Mouse (Mus musculus): Measurements from ENCODE around the gene Col2a1. TPM values are rescaled to one million over a fixed set of nuclear protein-coding genes. Genes with fewer than 3 reads are reported as not detected.

The Col2a1 gene
- polyA plus RNA-seq, 1 experiment = not detected

GRCm38 (mm10) chr15:97938580-97938979 is 65.9 kb downstream of the Col2a1 start:
- Histone ChIP-seq H3K4me1 (ENCODE audit: control insufficient read depth, insufficient read depth, low read length) (no peaks in the 10 kb centered on the region), H3K4me3 (replicated peaks; ENCODE audit: control insufficient read depth, low read depth, low read length) (no peak overlapping the region), H3K27ac (ENCODE audit: control insufficient read depth, insufficient read depth, low read depth, low read length, poor library complexity) (no peak overlapping the region)
- 75% methylated on average over 6 of the region's 6 CpGs for WGBS
- TF ChIP-seq POLR2A (IDR thresholded peaks at IDR 0.05; ENCODE audit: borderline replicate concordance, control insufficient read depth, low read depth, low read length) (no peak), CTCF (IDR thresholded peaks at IDR 0.05; ENCODE audit: control insufficient read depth, insufficient read depth, low read length) (no peak)

GRCm38 (mm10) chr15:97932441-97932840 is 72.1 kb downstream of the Col2a1 start:
- no peaks in the 10 kb centered on the region; the same call in 1 of the 2 replicates for H3K4me1 ChIP-seq (ENCODE audit: control insufficient read depth, insufficient read depth, low read length)
- no peak overlapping the region for H3K4me3 ChIP-seq (replicated peaks; ENCODE audit: control insufficient read depth, low read depth, low read length)
- H3K27ac ChIP-seq (ENCODE audit: control insufficient read depth, insufficient read depth, low read depth, low read length, poor library complexity) = no peak overlapping the region
- TF ChIP-seq POLR2A (IDR thresholded peaks at IDR 0.05; ENCODE audit: borderline replicate concordance, control insufficient read depth, low read depth, low read length) (no peak), CTCF (IDR thresholded peaks at IDR 0.05; ENCODE audit: control insufficient read depth, insufficient read depth, low read length) (no peak)
- 82% methylated on average over 12 of the region's 12 CpGs for WGBS

GRCm38 (mm10) chr15:97929259-97929824 is 75.2 kb downstream of the Col2a1 start:
- Histone ChIP-seq H3K27ac (ENCODE audit: control insufficient read depth, insufficient read depth, low read depth, low read length, poor library complexity) (no peak overlapping the region), H3K4me3 (replicated peaks; ENCODE audit: control insufficient read depth, low read depth, low read length) (no peak overlapping the region), H3K4me1 (ENCODE audit: control insufficient read depth, insufficient read depth, low read length) (no peaks in the 10 kb centered on the region; the same call in 1 of the 2 replicates)
- TF ChIP-seq CTCF (IDR thresholded peaks at IDR 0.05; ENCODE audit: control insufficient read depth, insufficient read depth, low read length) (no peak), POLR2A (IDR thresholded peaks at IDR 0.05; ENCODE audit: borderline replicate concordance, control insufficient read depth, low read depth, low read length) (no peak)
- WGBS = 59% methylated on average over 13 of the region's 13 CpGs

- Histone ChIP-seq H3K4me1 (ENCODE audit: control insufficient read depth, insufficient read depth, low read length) (no peaks in the 10 kb centered on the region; the same call in 1 of the 2 replicates), H3K27ac (ENCODE audit: control insufficient read depth, insufficient read depth, low read depth, low read length, poor library complexity) (no peak overlapping the region), H3K4me3 (replicated peaks; ENCODE audit: control insufficient read depth, low read depth, low read length) (no peak overlapping the region)
- TF ChIP-seq CTCF (IDR thresholded peaks at IDR 0.05; ENCODE audit: control insufficient read depth, insufficient read depth, low read length) (no peak), POLR2A (IDR thresholded peaks at IDR 0.05; ENCODE audit: borderline replicate concordance, control insufficient read depth, low read depth, low read length) (no peak)
- WGBS = 25% methylated on average over 6 of the region's 6 CpGs
Measured at GRCm38 (mm10) chr15:97927821-97928220, 76.7 kb downstream of the Col2a1 start.

- WGBS = 71% methylated on average over 4 of the region's 4 CpGs
- no peaks in the 10 kb centered on the region; the same call in 1 of the 2 replicates for H3K4me1 ChIP-seq (ENCODE audit: control insufficient read depth, insufficient read depth, low read length)
- no peak overlapping the region for H3K27ac ChIP-seq (ENCODE audit: control insufficient read depth, insufficient read depth, low read depth, low read length, poor library complexity)
- TF ChIP-seq CTCF (IDR thresholded peaks at IDR 0.05; ENCODE audit: control insufficient read depth, insufficient read depth, low read length) (no peak), POLR2A (IDR thresholded peaks at IDR 0.05; ENCODE audit: borderline replicate concordance, control insufficient read depth, low read depth, low read length) (no peak)
- no peak overlapping the region for H3K4me3 ChIP-seq (replicated peaks; ENCODE audit: control insufficient read depth, low read depth, low read length)
Measured at GRCm38 (mm10) chr15:97927018-97927417, 77.5 kb downstream of the Col2a1 start.

Other genes starting within 250 kb of the Col2a1 start
- 15.3 and 17.0 TPM in 2 replicates for gene Rapgef3, start 236.7 kb downstream of the Col2a1 start, polyA plus RNA-seq (2011; ENCODE audit: insufficient read depth, insufficient read length, low replicate concordance, missing spikeins)
- 62.3 and 67.5 TPM in 2 replicates for gene Slc48a1, start 226.2 kb downstream of the Col2a1 start, polyA plus RNA-seq (2011; ENCODE audit: insufficient read depth, insufficient read length, low replicate concordance, missing spikeins)
- 34.1 and 37.8 TPM in 2 replicates for gene Hdac7, start 160.2 kb downstream of the Col2a1 start, polyA plus RNA-seq (2011; ENCODE audit: insufficient read depth, insufficient read length, low replicate concordance, missing spikeins)
- 0.88 and 1.5 TPM in 2 replicates for gene Vdr, start 94.1 kb downstream of the Col2a1 start, polyA plus RNA-seq (2011; ENCODE audit: insufficient read depth, insufficient read length, low replicate concordance, missing spikeins)
- gene Tmem106c, start 40.5 kb downstream of the Col2a1 start, polyA plus RNA-seq (2011; ENCODE audit: insufficient read depth, insufficient read length, low replicate concordance, missing spikeins) = 7.1 and 10.0 TPM in 2 replicates
- gene Pfkm, start 87.9 kb upstream of the Col2a1 start, polyA plus RNA-seq (2011; ENCODE audit: insufficient read depth, insufficient read length, low replicate concordance, missing spikeins) = 22.9 and 23.0 TPM in 2 replicates
- 23.1 and 27.6 TPM in 2 replicates for gene Senp1, start 89.0 kb upstream of the Col2a1 start, polyA plus RNA-seq (2011; ENCODE audit: insufficient read depth, insufficient read length, low replicate concordance, missing spikeins)
- gene Asb8, start 160.9 kb upstream of the Col2a1 start, polyA plus RNA-seq (2011; ENCODE audit: insufficient read depth, insufficient read length, low replicate concordance, missing spikeins) = 9.1 and 12.2 TPM in 2 replicates
- 0.43 and 1.2 TPM in 2 replicates for gene Ccdc184, start 162.5 kb upstream of the Col2a1 start, polyA plus RNA-seq (2011; ENCODE audit: insufficient read depth, insufficient read length, low replicate concordance, missing spikeins)
- not detected in 2 replicates for gene Olfr288, start 190.8 kb upstream of the Col2a1 start, polyA plus RNA-seq (2011; ENCODE audit: insufficient read depth, insufficient read length, low replicate concordance, missing spikeins)
- gene Gm44579, start 216.3 kb upstream of the Col2a1 start, polyA plus RNA-seq (2011; ENCODE audit: insufficient read depth, insufficient read length, low replicate concordance, missing spikeins) = not detected in 2 replicates
- gene Olfr287, start 216.4 kb upstream of the Col2a1 start, polyA plus RNA-seq (2011; ENCODE audit: insufficient read depth, insufficient read length, low replicate concordance, missing spikeins) = not detected in 2 replicates
- gene Olfr286, start 229.8 kb upstream of the Col2a1 start, polyA plus RNA-seq (2011; ENCODE audit: insufficient read depth, insufficient read length, low replicate concordance, missing spikeins) = not detected in 2 replicates

Measured in bone marrow, adult 2 months (tissue).